Comparison of ENCODE assay signal across 25 mouse cellular contexts in the genomic region with DNA sequence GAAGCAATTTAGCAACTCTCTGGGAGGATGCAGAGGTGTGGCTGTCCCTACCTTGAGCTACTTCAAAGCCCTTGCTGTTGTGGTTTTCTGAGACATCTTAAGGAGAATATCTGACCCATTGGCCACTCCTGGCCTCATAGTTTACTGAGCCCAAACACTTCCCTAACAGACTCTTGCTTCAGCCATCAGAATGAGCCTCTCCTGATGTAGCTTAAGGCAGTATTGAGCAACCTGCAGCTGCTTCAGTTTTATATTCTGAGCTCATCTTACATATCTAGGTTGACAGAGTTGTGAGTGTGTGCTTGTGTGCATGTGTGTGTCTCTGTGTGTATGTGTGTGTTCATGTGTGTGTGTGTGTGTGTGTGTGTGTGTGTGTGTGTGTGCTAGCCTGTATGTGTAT. TPM values are rescaled to one million over a fixed set of nuclear protein-coding genes. Genes with fewer than 3 reads are reported as not detected.
"Had no signal": no experiment of that assay in that cellular context is flagged by ENCODE, and none has a peak within 500 bp of the region (broad histone marks: within the 10 kb centered on the region; RNA-seq: fewer than 3 reads in every experiment).

No protein-coding gene starts in this region.

- H3K4me3 ChIP-seq: kidney, embryonic 15.5 days; left cerebral cortex, adult 2 months; limb, embryonic 12.5 days; limb, embryonic 15.5 days; lung, embryonic 15.5 days; megakaryocyte, embryonic 14.5 days; midbrain, embryonic 10.5 days; neural tube, embryonic 12.5 days; neural tube, embryonic 15.5 days; stomach, embryonic 15.5 days had no signal

- DNase-seq: kidney, adult 2 months; kidney, postnatal 10 days; kidney, postnatal 36 days; layer of hippocampus, postnatal 36 days; liver, postnatal 0 days; lung, postnatal 14 days; lung, postnatal 4 days; midbrain, embryonic 14.5 days; right cerebral cortex, adult 18-20 months; right cerebral cortex, postnatal 14 days; right cerebral cortex, postnatal 4 days; thymus, postnatal 25 days had no signal

- H3K9ac ChIP-seq: kidney, embryonic 15.5 days; limb, embryonic 12.5 days; limb, embryonic 15.5 days; liver, embryonic 14.5 days; liver, postnatal 0 days; lung, embryonic 15.5 days; neural tube, embryonic 12.5 days; neural tube, embryonic 15.5 days; stomach, embryonic 15.5 days had no signal

- H3K4me2 ChIP-seq: kidney, embryonic 15.5 days; limb, embryonic 12.5 days; limb, embryonic 15.5 days; liver, embryonic 11.5 days; lung, embryonic 15.5 days; neural tube, embryonic 12.5 days; neural tube, embryonic 15.5 days; stomach, embryonic 15.5 days had no signal

- H3K36me3 ChIP-seq: kidney, embryonic 15.5 days; limb, embryonic 12.5 days; limb, embryonic 15.5 days; lung, embryonic 15.5 days; midbrain, embryonic 10.5 days; neural tube, embryonic 12.5 days; neural tube, embryonic 15.5 days; stomach, embryonic 15.5 days had no signal

- H3K4me1 ChIP-seq: kidney, embryonic 15.5 days; limb, embryonic 12.5 days; limb, embryonic 15.5 days; lung, embryonic 15.5 days; neural tube, embryonic 12.5 days; neural tube, embryonic 15.5 days; stomach, embryonic 15.5 days had no signal

- H3K9me3 ChIP-seq: kidney, embryonic 15.5 days; limb, embryonic 12.5 days; limb, embryonic 15.5 days; lung, embryonic 15.5 days; megakaryocyte, embryonic 14.5 days; midbrain, embryonic 10.5 days; neural tube, embryonic 12.5 days; neural tube, embryonic 15.5 days; stomach, embryonic 15.5 days had no signal

- ATAC-seq: intestine, postnatal 0 days; liver, postnatal 0 days had no signal

- H3K27me3 ChIP-seq: kidney, embryonic 15.5 days; limb, embryonic 12.5 days; limb, embryonic 15.5 days; lung, embryonic 15.5 days; megakaryocyte, embryonic 14.5 days; neural tube, embryonic 12.5 days; neural tube, embryonic 15.5 days; stomach, embryonic 15.5 days had no signal

- H3K27ac ChIP-seq: kidney, embryonic 15.5 days; left cerebral cortex, adult 2 months; limb, embryonic 12.5 days; limb, embryonic 15.5 days; liver, embryonic 14.5 days; lung, embryonic 15.5 days; midbrain, embryonic 10.5 days; neural tube, embryonic 12.5 days; neural tube, embryonic 15.5 days; stomach, embryonic 15.5 days had no signal

RNA-seq across cellular contexts. Expression of a gene that starts 54.4 kb away (rescaled TPM):
- polyA plus RNA-seq: intestine, postnatal 0 days; liver, embryonic 11.5 days; stomach, embryonic 15.5 days had no signal
